Mouse (Mus musculus) midbrain, embryonic 11.5 days (tissue): ENCODE measurements around the gene Rpl3. TPM values are rescaled to one million over a fixed set of nuclear protein-coding genes. Genes with fewer than 3 reads are reported as not detected.
A peak's percentile ranks its signal among the peaks of the same experiment; 100 is the strongest.

ENCODE experiments used
- ATAC-seq: fragments of 200-750 bp; cut with Nextera tagmentation; 2 replicates; pipeline ENCODE4 v1.8.0; 2017; ENCODE audit warnings: moderate TSS enrichment, moderate library complexity; ENCODE audit not compliant: low FRiP score
- DNase-seq: peaks from one replicate; pipeline ENCODE4 v3.0.0; 2015; ENCODE audit warnings: low spot score; ENCODE audit errors: missing footprints
- H3K27ac ChIP-seq: fragments of 300-500 bp; sonication (generic); 2 replicates; pipeline ENCODE4 v1.5.1; 2014; ENCODE audit warnings: low read depth, low read length
- H3K27me3 ChIP-seq: fragments of 300-500 bp; sonication (generic); 2 replicates; pipeline ENCODE4 v1.6.1; 2014; ENCODE audit warnings: mild to moderate bottlenecking, low read length, moderate library complexity, mixed read lengths; ENCODE audit not compliant: control insufficient read depth, insufficient read depth
- H3K36me3 ChIP-seq: fragments of 300-500 bp; sonication (generic); 2 replicates; pipeline ENCODE4 v1.6.1; 2014; ENCODE audit warnings: mild to moderate bottlenecking, low read length, moderate library complexity, mixed read lengths; ENCODE audit not compliant: control insufficient read depth, insufficient read depth
- H3K4me1 ChIP-seq: fragments of 300-500 bp; sonication (generic); 2 replicates; pipeline ENCODE4 v1.6.1; 2014; ENCODE audit warnings: low read length; ENCODE audit not compliant: control insufficient read depth, insufficient read depth
- H3K4me2 ChIP-seq: fragments of 300-500 bp; sonication (generic); 2 replicates; pipeline ENCODE4 v1.6.1; 2014; ENCODE audit warnings: mild to moderate bottlenecking, moderate library complexity
- H3K4me3 ChIP-seq: fragments of 300-500 bp; sonication (generic); 2 replicates; pipeline ENCODE4 v1.5.1; 2014; ENCODE audit warnings: low read depth, low read length
- H3K9ac ChIP-seq: fragments of 300-500 bp; sonication (generic); 2 replicates; pipeline ENCODE4 v1.6.1; 2014; ENCODE audit warnings: low read length
- H3K9me3 ChIP-seq: fragments of 300-500 bp; sonication (generic); 2 replicates; pipeline ENCODE4 v1.6.1; 2016; ENCODE audit warnings: low read length; ENCODE audit not compliant: control insufficient read depth
- WGBS: fragments of 180-500 bp; shearing (Covaris S2); extraction: QIAGEN DNeasy Blood & Tissue Kit; methylation state at CpG from one replicate; pipeline ENCODE4 v1.1.7; 2014; 5-methylcytosine and 5-hydroxymethylcytosine counted together
- polyA plus RNA-seq: library from polyadenylated mRNA; unstranded; fragments of >200 nt; fragmentation: Nextera tagmentation; extraction: Ambion mirVana; gene quantifications from 2 replicates; pipeline ENCODE4 v1.2.1, GENCODE M21; 2014

The Rpl3 gene
- polyA plus RNA-seq, 1 experiment from 2014 or later = 1,032 TPM

GRCm38 (mm10) chr15:80045749-80046148 lies 45.9 kb downstream of the Rpl3 start:
- no peaks in the 10 kb centered on the region for H3K4me1 ChIP-seq
- no peak overlapping the region for H3K4me2 ChIP-seq
- H3K27ac ChIP-seq = no peak overlapping the region
- H3K9ac ChIP-seq = no peak overlapping the region
- ATAC-seq (no peak), DNase-seq (no peak)
- no peaks in the 10 kb centered on the region for H3K27me3 ChIP-seq
- H3K4me3 ChIP-seq = no peak overlapping the region
- H3K9me3 ChIP-seq = no peaks in the 10 kb centered on the region
- H3K36me3 ChIP-seq = no peaks in the 10 kb centered on the region
- 95% methylated on average over 2 of the region's 2 CpGs for WGBS

GRCm38 (mm10) chr15:80044249-80044648 lies 47.4 kb downstream of the Rpl3 start:
- H3K9ac ChIP-seq = no peak overlapping the region
- no peaks in the 10 kb centered on the region for H3K27me3 ChIP-seq
- ATAC-seq = no peak
- H3K4me2 ChIP-seq = no peak overlapping the region
- H3K27ac ChIP-seq = no peak overlapping the region
- H3K4me1 ChIP-seq = no peaks in the 10 kb centered on the region
- WGBS = 93% methylated on average over 10 of the region's 10 CpGs
- DNase-seq = no peak
- no peak overlapping the region for H3K4me3 ChIP-seq
- no peaks in the 10 kb centered on the region for H3K36me3 ChIP-seq
- no peaks in the 10 kb centered on the region for H3K9me3 ChIP-seq

GRCm38 (mm10) chr15:80042152-80042551 lies 49.5 kb downstream of the Rpl3 start:
- Histone ChIP-seq H3K9ac (no peak overlapping the region), H3K27ac (no peak overlapping the region), H3K36me3 (no peaks in the 10 kb centered on the region), H3K27me3 (no peaks in the 10 kb centered on the region), H3K9me3 (0 out of 2 replicates have a peak, but pooled peaks cover 3% of the 10 kb centered on the region), H3K4me1 (no peaks in the 10 kb centered on the region), H3K4me3 (no peak overlapping the region), H3K4me2 (no peak overlapping the region)
- ATAC-seq = no peak
- WGBS = 77% methylated on average over 4 of the region's 4 CpGs
- peak; percentile 44 for DNase-seq

- no peaks in the 10 kb centered on the region for H3K4me1 ChIP-seq
- WGBS = 100% methylated on average over 2 of the region's 2 CpGs
- ATAC-seq = no peak
- no peaks in the 10 kb centered on the region for H3K36me3 ChIP-seq
- H3K4me3 ChIP-seq = no peak overlapping the region
- H3K9ac ChIP-seq = no peak overlapping the region
- H3K27ac ChIP-seq = no peak overlapping the region
- H3K27me3 ChIP-seq = no peaks in the 10 kb centered on the region
- no peak for DNase-seq
- H3K4me2 ChIP-seq = no peak overlapping the region
- H3K9me3 ChIP-seq = 0 out of 2 replicates have a peak, but pooled peaks cover 3% of the 10 kb centered on the region
These were observed 53.6 kb downstream of the Rpl3 start for GRCm38 (mm10) chr15:80038110-80038391.

GRCm38 (mm10) chr15:80037255-80038109 lies 54.2 kb downstream of the Rpl3 start:
- Histone ChIP-seq H3K27me3 (no peaks in the 10 kb centered on the region), H3K4me2 (no peak overlapping the region), H3K36me3 (no peaks in the 10 kb centered on the region), H3K9ac (no peak overlapping the region), H3K4me1 (no peaks in the 10 kb centered on the region), H3K27ac (no peak overlapping the region), H3K9me3 (0 out of 2 replicates have a peak, but pooled peaks cover 3% of the 10 kb centered on the region), H3K4me3 (no peak overlapping the region)
- peak; percentile 72 for DNase-seq
- ATAC-seq = no peak
- WGBS = 88% methylated on average over 11 of the region's 11 CpGs

DNA sequence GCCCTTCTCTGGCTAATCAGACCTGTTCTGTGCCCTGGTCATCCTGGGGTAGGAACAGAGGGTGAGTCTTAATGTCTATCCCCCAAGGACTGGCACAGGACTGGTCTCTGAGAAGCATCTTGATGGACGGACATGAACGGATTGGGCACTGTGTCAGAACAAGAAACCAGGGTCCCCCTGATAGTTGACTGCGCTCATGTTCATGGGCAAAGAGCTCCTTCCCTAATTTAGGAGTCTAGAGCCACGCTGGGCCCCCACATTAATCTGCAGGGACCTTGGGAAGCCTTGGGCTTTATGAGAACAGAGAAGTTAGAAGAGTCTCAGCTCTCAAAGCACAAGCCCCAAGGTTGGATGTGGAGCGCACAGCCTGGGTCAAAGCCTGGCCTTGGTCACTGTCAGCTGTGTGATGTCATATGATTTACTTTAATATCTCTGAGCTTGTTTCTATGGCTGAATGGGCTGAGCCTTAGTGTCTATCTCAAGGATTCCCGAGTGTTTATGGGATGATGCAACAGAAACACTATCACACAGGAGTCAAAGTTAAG lies 56.3 kb downstream of the Rpl3 start:
- Histone ChIP-seq H3K27me3 (no peaks in the 10 kb centered on the region), H3K27ac (no peak overlapping the region)
- no peak for ATAC-seq

GRCm38 (mm10) chr15:80034913-80035312 lies 56.8 kb downstream of the Rpl3 start:
- Histone ChIP-seq H3K36me3 (no peaks in the 10 kb centered on the region), H3K9me3 (0 out of 2 replicates have a peak, but pooled peaks cover 3% of the 10 kb centered on the region), H3K9ac (no peak overlapping the region), H3K4me2 (no peak overlapping the region), H3K4me1 (no peaks in the 10 kb centered on the region), H3K4me3 (no peak overlapping the region), H3K27me3 (no peaks in the 10 kb centered on the region), H3K27ac (no peak overlapping the region)
- DNase-seq (no peak), ATAC-seq (no peak)

More for the DNA sequence above, 56.3 kb downstream of the Rpl3 start:
- H3K9ac ChIP-seq = no peak overlapping the region
- 85% methylated on average over 6 of the region's 6 CpGs for WGBS
- H3K4me1 ChIP-seq = no peaks in the 10 kb centered on the region
- no peaks in the 10 kb centered on the region for H3K36me3 ChIP-seq
- DNase-seq = peak; percentile 69
- no peak overlapping the region for H3K4me2 ChIP-seq
- H3K4me3 ChIP-seq = no peak overlapping the region
- 0 out of 2 replicates have a peak, but pooled peaks cover 3% of the 10 kb centered on the region for H3K9me3 ChIP-seq

DNA sequence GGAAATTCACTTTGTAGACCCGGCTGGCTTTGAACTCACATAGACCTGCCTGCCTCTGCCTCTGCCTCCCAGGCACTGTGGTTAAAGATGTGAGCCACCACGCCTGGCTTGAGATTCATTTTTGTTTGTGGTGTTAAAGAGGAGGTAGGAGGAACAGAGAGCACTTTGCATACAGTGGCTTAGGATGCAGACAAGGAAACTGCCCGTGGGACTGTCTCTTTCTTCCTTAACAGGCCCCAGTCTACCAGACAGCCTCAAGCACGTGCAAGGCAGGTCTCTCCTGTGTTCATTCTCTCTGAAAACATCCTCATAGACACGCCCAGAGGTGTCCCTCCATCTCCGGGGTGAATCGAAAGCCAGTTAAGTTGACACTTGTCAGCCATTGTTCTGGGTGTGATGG lies 57.3 kb downstream of the Rpl3 start:
- no peaks in the 10 kb centered on the region for H3K4me1 ChIP-seq
- no peaks in the 10 kb centered on the region for H3K36me3 ChIP-seq
- DNase-seq (peak; percentile 79), ATAC-seq (no peak)
- WGBS = 79% methylated on average over 7 of the region's 7 CpGs
- 0 out of 2 replicates have a peak, but pooled peaks cover 3% of the 10 kb centered on the region for H3K9me3 ChIP-seq
- H3K9ac ChIP-seq = no peak overlapping the region
- H3K4me3 ChIP-seq = no peak overlapping the region
- no peaks in the 10 kb centered on the region for H3K27me3 ChIP-seq
- no peak overlapping the region for H3K4me2 ChIP-seq
- H3K27ac ChIP-seq = no peak overlapping the region

DNA sequence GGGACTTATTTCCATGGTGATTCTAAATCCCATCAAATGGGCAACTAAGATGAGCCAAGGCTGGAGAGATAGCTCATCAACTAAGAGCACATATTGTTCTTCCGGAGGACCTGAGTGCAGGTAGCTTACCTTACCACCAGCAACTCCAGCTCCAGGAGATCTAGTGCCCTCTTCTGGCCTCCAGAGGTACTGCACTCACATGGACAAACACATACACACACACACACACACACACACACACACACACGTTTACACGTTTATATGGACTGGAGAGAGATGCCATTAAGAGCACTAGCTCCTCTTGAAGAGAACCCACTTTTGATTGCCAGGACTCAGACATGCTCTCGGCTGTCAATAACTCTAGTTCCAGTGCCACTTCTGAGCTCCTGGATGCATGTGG lies 60.5 kb downstream of the Rpl3 start:
- no peak for ATAC-seq
- WGBS = 84% methylated on average over 4 of the region's 4 CpGs
- H3K27ac ChIP-seq = no peak overlapping the region
- H3K4me2 ChIP-seq = no peak overlapping the region
- no peaks in the 10 kb centered on the region for H3K36me3 ChIP-seq
- DNase-seq = peak; percentile 14
- no peaks in the 10 kb centered on the region for H3K9me3 ChIP-seq
- no peaks in the 10 kb centered on the region for H3K27me3 ChIP-seq
- H3K4me1 ChIP-seq = no peaks in the 10 kb centered on the region
- no peak overlapping the region for H3K9ac ChIP-seq
- no peak overlapping the region for H3K4me3 ChIP-seq
